Comparison of ENCODE assay signal across 27 mouse cellular contexts in the genomic region with DNA sequence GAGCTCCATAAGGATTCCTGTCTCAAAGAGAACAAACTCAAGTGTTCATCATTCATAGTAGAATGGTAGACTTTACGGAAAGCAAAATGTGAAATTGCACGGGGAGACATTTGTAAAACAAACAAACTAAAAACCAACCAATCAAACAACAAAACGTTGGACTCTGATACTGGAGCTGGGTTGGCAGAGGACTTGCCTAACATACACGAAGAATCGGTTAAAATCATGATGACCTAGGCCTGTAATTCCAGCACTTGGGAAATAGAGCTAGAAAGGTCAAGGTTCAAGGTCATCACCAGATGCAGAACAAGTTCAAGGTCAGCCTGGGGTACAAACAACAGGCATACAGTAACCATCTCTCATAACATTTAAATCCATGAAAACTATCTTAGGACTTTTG. TPM values are rescaled to one million over a fixed set of nuclear protein-coding genes. Genes with fewer than 3 reads are reported as not detected.
"Had no signal": no experiment of that assay in that cellular context is flagged by ENCODE, and none has a peak within 500 bp of the region (broad histone marks: within the 10 kb centered on the region; RNA-seq: fewer than 3 reads in every experiment).

No protein-coding gene starts in this region.

- DNase-seq: gastrocnemius, postnatal 14 days; heart, postnatal 14 days; heart, postnatal 4 days; kidney, adult 18-20 months; kidney, adult 8-10 months; kidney, postnatal 10 days; kidney, postnatal 25 days; kidney, postnatal 4 days had no signal

- H3K9ac ChIP-seq: heart, embryonic 13.5 days; heart, embryonic 15.5 days; hindbrain, embryonic 12.5 days; hindbrain, embryonic 14.5 days; limb, embryonic 12.5 days; liver, embryonic 14.5 days had no signal

- H3K9me3 ChIP-seq: heart, embryonic 13.5 days; heart, embryonic 15.5 days; hindbrain, embryonic 10.5 days; hindbrain, embryonic 12.5 days; limb, embryonic 10.5 days; limb, embryonic 12.5 days had no signal

- H3K36me3 ChIP-seq: heart, embryonic 13.5 days; heart, embryonic 15.5 days; hindbrain, embryonic 10.5 days; hindbrain, embryonic 12.5 days; limb, embryonic 10.5 days; limb, embryonic 12.5 days had no signal

- H3K4me2 ChIP-seq: heart, embryonic 11.5 days; heart, embryonic 13.5 days; heart, embryonic 15.5 days; hindbrain, embryonic 12.5 days; hindbrain, embryonic 14.5 days; limb, embryonic 12.5 days; liver, embryonic 11.5 days had no signal

- H3K4me3 ChIP-seq: heart, embryonic 13.5 days; heart, embryonic 15.5 days; hindbrain, embryonic 10.5 days; hindbrain, embryonic 12.5 days; layer of hippocampus, adult 2 months; left cerebral cortex, adult 2 months; limb, embryonic 10.5 days; limb, embryonic 12.5 days had no signal

- ATAC-seq: forebrain, embryonic 16.5 days; hindbrain, embryonic 16.5 days; inflammation-experienced regulatory T-cells, adult 6 months; intestine, postnatal 0 days had no signal

- H3K27ac ChIP-seq: heart, embryonic 13.5 days; heart, embryonic 15.5 days; hindbrain, embryonic 10.5 days; hindbrain, embryonic 12.5 days; hindbrain, embryonic 14.5 days; layer of hippocampus, adult 2 months; left cerebral cortex, adult 2 months; limb, embryonic 10.5 days; limb, embryonic 12.5 days; liver, embryonic 14.5 days had no signal

- H3K27me3 ChIP-seq: heart, embryonic 13.5 days; heart, embryonic 15.5 days; hindbrain, embryonic 12.5 days; limb, embryonic 12.5 days had no signal

RNA-seq across cellular contexts. Expression of a gene that starts 53.5 kb away (rescaled TPM):
- total RNA-seq: granulocyte monocyte progenitor cell, adult 5-6 weeks; layer of hippocampus, postnatal 10 days; left cerebral cortex, adult 2 months; left cerebral cortex, postnatal 14 days had no signal
- polyA plus RNA-seq: forebrain, embryonic 16.5 days; hindbrain, embryonic 10.5 days; hindbrain, embryonic 14.5 days; inflammation-experienced regulatory T-cells, adult 6 months; liver, embryonic 14.5 days had no signal
